Mouse (Mus musculus): ENCODE results near the gene Med22. TPM values are rescaled to one million over a fixed set of nuclear protein-coding genes. Genes with fewer than 3 reads are reported as not detected.

The Med22 gene
- polyA plus RNA-seq, 1 experiment = 98.3 TPM

DNA sequence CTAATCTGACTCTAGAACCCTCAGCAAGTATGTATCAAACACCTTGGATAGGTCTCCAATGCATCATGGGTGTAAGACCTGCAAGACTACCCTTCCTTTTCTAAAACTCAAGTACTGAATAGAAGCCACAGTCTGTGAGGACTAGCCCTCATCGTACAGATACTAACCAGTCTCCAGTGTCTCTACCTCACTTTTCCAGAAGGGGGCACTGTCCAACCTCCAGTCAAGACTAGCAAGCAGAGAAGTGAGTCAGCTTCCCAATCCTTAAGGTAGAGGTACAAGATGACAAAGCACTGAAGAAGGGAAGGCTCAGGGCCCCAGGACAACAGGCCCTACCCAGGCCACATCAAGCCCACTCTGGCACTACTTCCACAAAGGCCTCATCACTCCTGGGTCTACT, 19.9 kb upstream of the Med22 start:
- no peak for TF ChIP-seq GATA1 (IDR thresholded peaks at IDR 0.05; ENCODE audit: low read length)

GRCm38 (mm10) chr2:26927745-26928476, 17.4 kb upstream of the Med22 start:
- no peak for TF ChIP-seq GATA1 (IDR thresholded peaks at IDR 0.05; ENCODE audit: low read length)

DNA sequence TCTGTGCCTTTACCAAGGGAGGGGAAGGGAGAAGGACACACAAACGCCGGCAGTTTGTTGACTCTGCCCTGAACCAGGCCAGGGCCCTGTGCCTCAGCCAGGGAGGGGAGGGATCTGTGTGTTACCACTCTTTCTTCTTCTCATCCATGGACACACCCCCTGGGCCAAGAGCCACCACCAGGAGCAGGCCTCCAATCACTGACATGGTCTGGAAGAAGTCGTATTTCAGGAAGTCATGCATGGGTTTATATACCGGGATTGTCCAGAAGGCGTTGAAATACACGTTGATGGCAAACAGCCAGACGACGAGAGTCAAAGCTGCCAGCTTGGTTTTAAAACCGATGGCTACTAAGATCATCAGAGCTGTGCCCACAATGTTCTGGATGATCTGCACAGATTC, 11.3 kb upstream of the Med22 start:
- no peak for TF ChIP-seq GATA1 (IDR thresholded peaks at IDR 0.05; ENCODE audit: low read length)

DNA sequence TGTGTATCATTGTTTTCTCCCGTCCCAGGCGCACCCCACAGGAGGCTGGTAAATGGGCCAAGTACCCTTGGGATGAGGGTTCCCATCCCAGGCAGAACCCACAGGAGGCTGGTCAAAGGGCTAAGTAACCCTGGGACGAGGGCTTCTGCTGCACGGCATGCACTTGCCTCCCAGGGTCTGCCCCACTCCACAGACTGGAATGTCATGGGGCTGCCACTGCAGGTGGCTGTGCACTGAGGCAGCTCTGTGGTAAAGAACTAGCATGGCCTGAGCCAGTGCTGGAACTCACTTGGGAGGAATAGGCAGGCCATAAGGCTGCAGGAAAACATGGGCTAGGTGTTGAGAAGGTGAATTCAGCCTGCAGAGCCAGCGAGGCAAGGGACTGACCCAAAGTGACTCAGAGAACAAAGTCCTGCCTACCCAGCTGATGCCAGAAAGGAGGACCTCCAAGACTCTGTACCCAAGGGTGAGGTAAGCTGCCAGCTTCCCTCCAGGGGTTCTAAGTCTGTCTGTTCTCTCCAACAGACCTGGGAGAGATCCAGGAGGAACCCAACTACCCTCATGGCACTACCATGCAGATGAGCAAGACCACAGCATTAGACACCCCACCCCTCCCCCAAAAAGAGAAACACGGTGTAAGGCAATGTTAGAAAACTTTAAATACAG, 9.8 kb upstream of the Med22 start:
- TF ChIP-seq GATA1 (IDR thresholded peaks at IDR 0.05; ENCODE audit: low read length) = no peak

GRCm38 (mm10) chr2:26919684-26920083, 9.2 kb upstream of the Med22 start:
- TF ChIP-seq GATA1 (IDR thresholded peaks at IDR 0.05; ENCODE audit: low read length) = no peak

DNA sequence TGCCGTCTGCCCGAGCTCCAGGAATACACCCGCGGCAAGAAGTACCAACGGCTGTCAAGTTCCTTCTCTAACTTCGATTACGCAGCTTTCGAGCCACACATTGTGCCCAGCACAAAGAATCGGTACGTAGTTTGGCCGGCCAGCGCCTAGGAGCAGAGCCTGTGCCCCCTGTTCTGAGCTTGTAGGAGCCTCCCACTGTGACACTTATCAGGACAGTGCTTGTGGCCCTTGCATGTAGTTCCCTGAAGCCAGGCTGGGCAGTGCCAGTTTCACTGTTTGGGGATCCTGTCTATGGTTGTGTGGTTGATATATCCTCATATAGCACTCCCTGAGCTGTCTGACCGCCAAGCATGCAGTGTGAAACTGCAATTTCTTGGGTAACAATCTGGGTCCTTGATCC, 6.3 kb upstream of the Med22 start:
- no peak for TF ChIP-seq GATA1 (IDR thresholded peaks at IDR 0.05; ENCODE audit: low read length)

GRCm38 (mm10) chr2:26915927-26916728, 5.7 kb upstream of the Med22 start, which contains the start of the genes Surf2 and Surf1:
Gene Surf2, plus strand, starts transcription at chr2:26916367.
Gene Surf1, minus strand, starts transcription at chr2:26916530.
- no peak for TF ChIP-seq GATA1 (IDR thresholded peaks at IDR 0.05; ENCODE audit: low read length)

- no peak for TF ChIP-seq GATA1 (IDR thresholded peaks at IDR 0.05; ENCODE audit: low read length)
Observed at GRCm38 (mm10) chr2:26914148-26914941, 3.9 kb upstream of the Med22 start.

- peak; percentile 61 for TF ChIP-seq GATA1 (IDR thresholded peaks at IDR 0.05; ENCODE audit: low read length)
Observed at GRCm38 (mm10) chr2:26913416-26914147, 3.1 kb upstream of the Med22 start.

DNA sequence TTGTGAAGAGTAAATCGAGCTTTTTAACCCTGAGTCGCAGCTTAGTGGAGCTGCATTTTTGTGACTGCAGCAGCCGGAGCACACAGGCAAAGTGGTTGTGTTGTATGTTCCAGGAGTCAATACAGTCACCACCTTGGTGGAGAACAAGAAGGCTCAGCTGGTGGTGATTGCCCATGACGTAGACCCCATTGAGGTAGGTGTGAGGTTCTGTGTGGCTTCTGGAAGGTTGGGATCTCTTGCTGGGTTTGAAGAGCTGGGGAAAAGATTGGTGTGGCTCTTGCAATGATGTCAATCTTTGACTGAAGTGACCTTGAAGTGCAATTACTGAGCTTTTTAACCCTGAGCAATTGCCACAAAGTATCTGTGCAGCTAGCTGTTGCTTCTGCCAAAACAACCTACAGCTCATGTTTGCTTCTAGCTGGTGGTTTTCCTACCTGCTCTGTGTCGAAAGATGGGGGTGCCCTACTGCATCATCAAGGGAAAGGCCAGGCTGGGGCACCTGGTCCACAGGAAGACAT, 1.8 kb upstream of the Med22 start:
- TF ChIP-seq GATA1 (IDR thresholded peaks at IDR 0.05; ENCODE audit: low read length) = no peak

DNA sequence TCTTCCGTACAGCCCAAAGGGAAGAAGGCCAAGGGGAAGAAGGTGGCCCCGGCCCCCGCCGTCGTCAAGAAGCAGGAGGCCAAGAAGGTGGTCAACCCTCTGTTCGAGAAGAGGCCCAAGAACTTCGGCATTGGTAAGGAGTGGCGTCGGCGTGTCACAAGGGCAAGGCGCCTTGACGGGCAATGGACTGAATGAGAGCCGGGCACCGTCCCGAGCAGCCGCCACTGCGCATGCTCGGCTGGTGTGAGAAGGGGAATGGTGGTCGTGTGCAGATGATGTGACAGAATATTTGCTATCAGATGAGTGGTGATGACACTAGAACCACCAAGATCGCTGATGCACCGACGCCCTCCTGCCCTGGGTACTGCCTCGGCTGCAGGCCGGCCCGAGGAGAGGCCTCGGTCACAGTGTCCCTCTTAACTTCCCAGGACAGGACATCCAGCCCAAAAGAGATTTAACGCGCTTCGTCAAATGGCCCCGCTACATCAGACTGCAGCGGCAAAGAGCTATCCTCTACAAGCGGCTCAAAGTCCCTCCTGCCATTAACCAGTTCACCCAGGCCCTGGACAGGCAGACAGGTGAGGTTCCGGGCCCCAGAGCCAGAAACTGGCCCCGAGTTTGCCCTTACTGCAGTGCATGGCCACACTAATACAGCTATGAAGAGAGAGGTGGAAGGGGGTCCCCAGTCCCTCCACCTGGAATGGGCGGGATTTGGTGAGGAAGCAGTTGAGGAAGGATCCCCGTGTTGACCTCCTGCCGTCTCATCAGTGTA, 703 bp upstream of the Med22 start:
- no peak for TF ChIP-seq GATA1 (IDR thresholded peaks at IDR 0.05; ENCODE audit: low read length)

DNA sequence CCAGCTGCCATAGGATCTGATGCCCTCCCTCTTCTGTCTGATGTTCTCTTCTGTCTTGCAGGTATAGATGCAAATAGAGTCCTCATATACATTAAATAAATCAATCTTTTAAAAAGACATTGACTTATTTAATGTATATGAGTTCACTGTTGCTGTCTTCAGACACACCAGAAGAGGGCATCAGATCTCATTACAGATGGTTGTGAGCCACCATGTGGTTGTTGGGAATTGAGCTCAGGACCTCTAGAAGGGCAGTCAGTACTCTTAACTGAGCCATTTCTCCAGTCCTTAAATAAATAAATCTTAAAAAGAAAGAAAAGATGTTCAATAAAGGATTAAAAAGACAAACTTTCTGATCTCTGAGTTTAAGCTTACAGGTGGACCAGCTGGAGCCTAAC, 1.1 kb downstream of the Med22 start:
- TF ChIP-seq GATA1 (IDR thresholded peaks at IDR 0.05; ENCODE audit: low read length) = no peak

DNA sequence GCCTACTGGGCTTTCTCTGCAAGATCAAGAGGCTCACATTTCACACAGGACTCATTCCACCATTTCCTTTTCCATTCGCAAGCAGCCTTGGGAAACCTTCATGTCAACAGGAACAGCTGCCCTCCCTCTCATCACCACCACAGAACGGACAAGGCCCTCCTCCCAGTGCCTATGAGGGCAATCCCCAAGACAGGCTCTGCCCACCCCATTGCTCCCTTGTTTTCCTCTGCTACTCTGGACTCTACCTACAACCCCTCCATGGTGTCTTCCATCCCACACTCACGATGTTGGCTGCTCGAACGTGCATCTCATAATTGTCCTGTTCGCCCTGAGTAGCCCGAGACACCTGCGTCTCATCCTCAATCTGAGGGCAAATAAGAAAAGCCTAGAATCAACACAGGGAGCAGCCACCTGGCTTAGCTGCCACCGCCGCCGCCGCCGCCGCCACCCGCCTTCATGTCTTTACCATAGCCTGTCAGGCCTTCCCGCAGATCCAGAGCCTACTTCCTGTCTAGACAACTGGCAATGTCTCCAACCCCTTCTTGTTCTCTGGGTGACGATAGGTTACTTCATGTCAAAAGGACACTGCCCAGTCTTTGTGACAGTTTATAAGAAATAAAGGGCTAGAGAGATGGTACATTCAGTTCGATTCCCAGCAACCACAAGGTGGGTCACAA, 1.6 kb downstream of the Med22 start:
- TF ChIP-seq GATA1 (IDR thresholded peaks at IDR 0.05; ENCODE audit: low read length) = no peak

Data from G1E-ER4 (cell line).